ENCODE assay signal across 8 mouse cellular contexts in genomic region chr14:30695609-30696008, GRCm38 (mm10). TPM values are rescaled to one million over a fixed set of nuclear protein-coding genes. Genes with fewer than 3 reads are reported as not detected.
A peak's percentile ranks its signal among the peaks of the same experiment; 100 is the strongest.
DNase-seq lines count a peak whose midpoint lies in the region; ATAC-seq and TF ChIP-seq lines count a peak whose summit lies in the region.

No protein-coding gene starts in this region.

- peak; percentile 41 for TF ChIP-seq CTCF in kidney, adult 2 months (conservative IDR thresholded peaks at IDR 0.05; ENCODE audit: insufficient read depth, insufficient read length, low read depth, low read length)
- peak; percentile 24; the same call in 1 of the 2 replicates for TF ChIP-seq CTCF in bone marrow macrophage, adult 2 months (IDR thresholded peaks at IDR 0.05; ENCODE audit: low read depth, low read length)

- 2% methylated on average over 4 of the region's 4 CpGs for WGBS in kidney, adult 2 months
- 69% methylated on average over 4 of the region's 4 CpGs for WGBS in kidney, embryonic 16.5 days
- WGBS in macrophage (ENCODE audit: missing documents) = 0% methylated on average over 4 of the region's 4 CpGs
- WGBS in midbrain, embryonic 15.5 days = 52% methylated on average over 4 of the region's 4 CpGs

- no peak for ATAC-seq in kidney, embryonic 16.5 days (ENCODE audit: low FRiP score, low TSS enrichment)
- no peak for ATAC-seq in midbrain, embryonic 15.5 days (replicated peaks)

- H3K4me1 ChIP-seq in kidney, adult 2 months (ENCODE audit: control insufficient read depth, insufficient read depth, low read length) = peaks cover 4% of the 10 kb centered on the region; the same call in 1 of the 2 replicates
- no peaks in the 10 kb centered on the region for H3K4me1 ChIP-seq in kidney, embryonic 16.5 days (ENCODE audit: insufficient read depth, low read length)
- peaks cover 31% of the 10 kb centered on the region for H3K4me1 ChIP-seq in bone marrow macrophage, adult 2 months (ENCODE audit: control insufficient read depth, insufficient read depth, low read length)
- H3K4me1 ChIP-seq in midbrain, embryonic 15.5 days = peaks cover 23% of the 10 kb centered on the region

- H3K4me3 ChIP-seq in kidney, adult 2 months (ENCODE audit: insufficient read depth, low read depth, low read length) = no peak overlapping the region
- H3K4me3 ChIP-seq in kidney, embryonic 16.5 days (ENCODE audit: low read length) = no peak overlapping the region
- peak overlapping the region; percentile 17; the same call in 1 of the 2 replicates for H3K4me3 ChIP-seq in bone marrow macrophage, adult 2 months (ENCODE audit: insufficient read depth, low read length)
- H3K4me3 ChIP-seq in macrophage (ENCODE audit: inconsistent target) = no peak overlapping the region
- no peak overlapping the region for H3K4me3 ChIP-seq in midbrain, embryonic 15.5 days

- no peak overlapping the region for H3K27ac ChIP-seq in kidney, adult 2 months (ENCODE audit: insufficient read depth, low read depth, low read length)
- no peak overlapping the region for H3K27ac ChIP-seq in kidney, embryonic 16.5 days (ENCODE audit: low read length)
- peak overlapping the region; percentile 75 for H3K27ac ChIP-seq in bone marrow macrophage, adult 2 months (ENCODE audit: insufficient read depth, low read depth, low read length)
- H3K27ac ChIP-seq in macrophage = peak overlapping the region; percentile 54
- H3K27ac ChIP-seq in midbrain, embryonic 15.5 days = no peak overlapping the region

- H3K27me3 ChIP-seq in kidney, adult 2 months (replicated peaks; ENCODE audit: control insufficient read depth, insufficient read depth, low read length) = no peaks in the 10 kb centered on the region
- no peaks in the 10 kb centered on the region for H3K27me3 ChIP-seq in kidney, embryonic 16.5 days (ENCODE audit: insufficient read depth, low read length)
- no peaks in the 10 kb centered on the region for H3K27me3 ChIP-seq in midbrain, embryonic 15.5 days (replicated peaks)

- peak; percentile 91 for DNase-seq in kidney, adult 2 months
- DNase-seq in gastrocnemius, adult 18-20 months (ENCODE audit: low spot score) = peak; percentile 72
- peak; percentile 87 for DNase-seq in layer of hippocampus, adult 11-12 months (ENCODE audit: low spot score)
- no peak for DNase-seq in retina, embryonic 14.5 days (ENCODE audit: low spot score)

- H3K36me3 ChIP-seq in kidney, adult 2 months (ENCODE audit: control insufficient read depth, insufficient read depth, low read length) = no peaks in the 10 kb centered on the region
- H3K36me3 ChIP-seq in kidney, embryonic 16.5 days (ENCODE audit: insufficient read depth, low read length) = no peaks in the 10 kb centered on the region
- H3K36me3 ChIP-seq in macrophage (ENCODE audit: inconsistent target) = peaks cover 8% of the 10 kb centered on the region; the same call in 1 of the 2 replicates
- peaks cover 3% of the 10 kb centered on the region; the same call in 1 of the 2 replicates for H3K36me3 ChIP-seq in midbrain, embryonic 15.5 days (replicated peaks)

- H3K4me2 ChIP-seq in kidney, embryonic 16.5 days (replicated peaks; ENCODE audit: low read depth, low read length) = no peak overlapping the region
- no peak overlapping the region for H3K4me2 ChIP-seq in midbrain, embryonic 15.5 days

- TF ChIP-seq POLR2A in kidney, adult 2 months (IDR thresholded peaks at IDR 0.05; ENCODE audit: low read depth, low read length) = no peak
- no peak for TF ChIP-seq POLR2A in bone marrow macrophage, adult 2 months (IDR thresholded peaks at IDR 0.05; ENCODE audit: borderline replicate concordance, low read depth, low read length)

- H3K9ac ChIP-seq in kidney, embryonic 16.5 days (replicated peaks; ENCODE audit: low read length) = no peak overlapping the region
- H3K9ac ChIP-seq in midbrain, embryonic 15.5 days = no peak overlapping the region

- no peaks in the 10 kb centered on the region for H3K9me3 ChIP-seq in kidney, embryonic 16.5 days (ENCODE audit: low read length)
- H3K9me3 ChIP-seq in midbrain, embryonic 15.5 days = no peaks in the 10 kb centered on the region

- H3K79me2 ChIP-seq in macrophage (ENCODE audit: inconsistent target) = no peaks in the 10 kb centered on the region

RNA-seq across cellular contexts. Expression of gene Sfmbt1, which starts 19.0 kb away (rescaled TPM):
- polyA plus RNA-seq in kidney, adult 2 months (2012; rRNA removed) = 2.2 and 3.3 TPM in 2 replicates
- polyA plus RNA-seq in kidney, embryonic 16.5 days (2015; fragmentation: Nextera tagmentation; extraction: Ambion mirVana) = 13.6 and 14.5 TPM in 2 replicates
- polyA plus RNA-seq in bone marrow macrophage, adult 2 months (2012; ENCODE audit: insufficient read depth, insufficient read length, missing spikeins) = 22.7 and 26.8 TPM in 2 replicates
- 10 to 100 TPM; 11.4 to 14.1 TPM for total RNA-seq in gastrocnemius, adult 18-20 months (2021)
- total RNA-seq in macrophage (2018; cell fraction: chromatin; rRNA removed) = 100 to 1,000 TPM in 13 of 26 experiments, 10 to 100 TPM in 13; 41.0 to 164 (median 95.3) TPM
- total RNA-seq in macrophage (2018; cell fraction: cytosol; rRNA removed) = 10 to 100 TPM; 25.5 to 51.3 (median 38.7) TPM
- 100 to 1,000 TPM in 1 of 26 experiments, 10 to 100 TPM in 25; 39.0 to 102 (median 62.2) TPM for total RNA-seq in macrophage (2018; cell fraction: nucleus; rRNA removed)
- 21.6 to 32.5 TPM (median 29.4 TPM) in 3 replicates for polyA plus RNA-seq in macrophage (2018)
- polyA plus RNA-seq in midbrain, embryonic 15.5 days (2015; fragmentation: Nextera tagmentation; extraction: Ambion mirVana) = 19.4 and 21.9 TPM in 2 replicates

RNA-seq across cellular contexts. Expression of gene Rft1, which starts 41.4 kb away (rescaled TPM):
- polyA plus RNA-seq in kidney, adult 2 months (2012; rRNA removed) = 17.6 and 18.8 TPM in 2 replicates
- 19.6 and 20.3 TPM in 2 replicates for polyA plus RNA-seq in kidney, embryonic 16.5 days (2015; fragmentation: Nextera tagmentation; extraction: Ambion mirVana)
- polyA plus RNA-seq in bone marrow macrophage, adult 2 months (2012; ENCODE audit: insufficient read depth, insufficient read length, missing spikeins) = 18.4 and 20.5 TPM in 2 replicates
- 1 to 10 TPM; 4.7 to 5.1 TPM for total RNA-seq in gastrocnemius, adult 18-20 months (2021)
- 10 to 100 TPM; 15.0 to 88.5 (median 53.0) TPM for total RNA-seq in macrophage (2018; cell fraction: chromatin; rRNA removed)
- total RNA-seq in macrophage (2018; cell fraction: cytosol; rRNA removed) = 10 to 100 TPM; 10.8 to 21.9 (median 16.2) TPM
- total RNA-seq in macrophage (2018; cell fraction: nucleus; rRNA removed) = 10 to 100 TPM; 13.2 to 52.7 (median 28.8) TPM
- polyA plus RNA-seq in macrophage (2018) = 11.3 to 19.5 TPM (median 16.6 TPM) in 3 replicates
- 7.6 and 9.6 TPM in 2 replicates for polyA plus RNA-seq in midbrain, embryonic 15.5 days (2015; fragmentation: Nextera tagmentation; extraction: Ambion mirVana)

Comparison
In these comparisons a context has a peak if more than half of its experiments do, and no peak if none do; other contexts are left out.
1. H3K27ac ChIP-seq: peak in bone marrow macrophage, adult 2 months (single experiment) and macrophage (single experiment); none in kidney, adult 2 months (single experiment), kidney, embryonic 16.5 days (single experiment) and midbrain, embryonic 15.5 days (single experiment).